Mouse (Mus musculus) limb, embryonic 12.5 days (tissue): ENCODE measurements around the gene Mlh1. TPM values are rescaled to one million over a fixed set of nuclear protein-coding genes. Genes with fewer than 3 reads are reported as not detected.

ENCODE experiments used
- ATAC-seq: fragments of 200-750 bp; cut with Nextera tagmentation; 2 replicates; pipeline ENCODE4 v1.8.0; 2017; ENCODE audit warnings: low read depth, moderate TSS enrichment; ENCODE audit not compliant: insufficient number of reproducible peaks, insufficient read depth, low FRiP score, low TSS enrichment
- H3K27ac ChIP-seq: fragments of 300-500 bp; sonication (generic); 2 replicates; pipeline ENCODE4 v1.5.1; 2016; ENCODE audit warnings: mild to moderate bottlenecking, moderate library complexity
- H3K27me3 ChIP-seq: fragments of 300-500 bp; sonication (generic); 2 replicates; pipeline ENCODE4 v1.6.1; 2016; ENCODE audit warnings: mild to moderate bottlenecking, moderate library complexity
- H3K36me3 ChIP-seq: fragments of 300-500 bp; sonication (generic); 2 replicates; pipeline ENCODE4 v1.6.1; 2016; ENCODE audit warnings: mild to moderate bottlenecking, moderate library complexity
- H3K4me1 ChIP-seq: fragments of 300-500 bp; sonication (generic); replicated peaks from 2 replicates; pipeline ENCODE4 v1.6.1; 2016
- H3K4me2 ChIP-seq: fragments of 300-500 bp; sonication (generic); 2 replicates; pipeline ENCODE4 v1.6.1; 2016; ENCODE audit warnings: mild to moderate bottlenecking, moderate library complexity
- H3K4me3 ChIP-seq: fragments of 300-500 bp; sonication (generic); replicated peaks from 2 replicates; pipeline ENCODE4 v1.5.1; 2016; ENCODE audit warnings: mild to moderate bottlenecking
- H3K9ac ChIP-seq: fragments of 300-500 bp; sonication (generic); replicated peaks from 2 replicates; pipeline ENCODE4 v1.6.1; 2016; ENCODE audit warnings: mild to moderate bottlenecking, moderate library complexity
- H3K9me3 ChIP-seq: fragments of 300-500 bp; sonication (generic); 2 replicates; pipeline ENCODE4 v1.6.1; 2016; ENCODE audit warnings: mild to moderate bottlenecking, moderate library complexity
- WGBS: fragments of 180-500 bp; shearing (Covaris S2); methylation state at CpG from one replicate; pipeline ENCODE4 v1.1.7; 2016; 5-methylcytosine and 5-hydroxymethylcytosine counted together
- polyA plus RNA-seq: library from polyadenylated mRNA; unstranded; fragments of >200 nt; fragmentation: Nextera tagmentation; extraction: Ambion mirVana; gene quantifications from 2 replicates; pipeline ENCODE4 v1.2.1, GENCODE M21; 2016

The Mlh1 gene
- 45.1 and 45.2 TPM in 2 replicates for polyA plus RNA-seq

DNA sequence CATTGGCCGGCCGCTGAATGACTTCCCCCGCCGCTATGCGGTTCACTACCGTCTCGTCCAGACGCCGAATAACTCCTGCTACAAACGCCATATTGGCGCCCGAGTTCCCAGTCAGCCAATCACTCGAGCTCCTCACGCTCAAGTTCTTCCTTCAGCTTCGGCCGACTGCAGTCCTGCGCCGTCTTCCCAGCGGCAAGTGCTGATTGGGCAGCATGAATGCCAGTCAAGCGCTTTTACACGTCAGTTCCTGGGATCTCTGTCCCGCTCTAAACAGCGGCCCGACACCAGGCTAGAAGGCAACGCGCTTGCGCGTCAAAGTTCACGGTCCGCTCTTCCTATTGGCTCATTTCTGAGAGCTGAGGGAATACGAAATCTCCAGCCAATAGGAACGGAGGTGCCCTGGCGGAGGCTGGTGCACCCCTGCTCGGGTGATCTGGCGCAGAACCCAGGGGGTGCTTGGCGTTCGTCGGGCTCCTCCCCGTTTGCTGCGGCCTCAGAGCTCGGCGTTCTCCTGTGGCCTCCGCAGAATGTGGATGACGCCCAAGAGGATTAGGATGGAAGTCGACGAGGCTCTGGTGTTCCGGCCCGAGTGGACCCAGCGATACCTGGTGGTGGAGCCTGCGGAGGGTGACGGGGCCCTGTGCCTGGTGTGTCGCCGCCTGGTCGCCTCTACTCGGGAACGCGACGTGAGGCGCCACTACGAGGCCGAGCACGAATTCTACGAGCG lies at the start of gene Mlh1, which contains the start of gene Epm2aip1:
Gene Mlh1, minus strand, starts transcription at position 358 of the 727 bp plus-strand sequence.
Gene Epm2aip1, plus strand, starts transcription at position 496 of the 727 bp plus-strand sequence.
- peak within 1 kb of the TSS; percentile 94 for H3K27ac ChIP-seq
- ATAC-seq = peak; percentile 100
- WGBS = under 1% methylated on average over 64 of the region's 64 CpGs
- peaks cover 29% of the 10 kb centered on the region for H3K36me3 ChIP-seq
- peak within 1 kb of the TSS; percentile 87 for H3K4me2 ChIP-seq
- H3K9ac ChIP-seq = peak within 1 kb of the TSS; percentile 89
- no peaks in the 10 kb centered on the region for H3K9me3 ChIP-seq
- peaks cover 41% of the 10 kb centered on the region for H3K4me1 ChIP-seq
- no peaks in the 10 kb centered on the region for H3K27me3 ChIP-seq
- peak within 1 kb of the TSS; percentile 87 for H3K4me3 ChIP-seq

DNA sequence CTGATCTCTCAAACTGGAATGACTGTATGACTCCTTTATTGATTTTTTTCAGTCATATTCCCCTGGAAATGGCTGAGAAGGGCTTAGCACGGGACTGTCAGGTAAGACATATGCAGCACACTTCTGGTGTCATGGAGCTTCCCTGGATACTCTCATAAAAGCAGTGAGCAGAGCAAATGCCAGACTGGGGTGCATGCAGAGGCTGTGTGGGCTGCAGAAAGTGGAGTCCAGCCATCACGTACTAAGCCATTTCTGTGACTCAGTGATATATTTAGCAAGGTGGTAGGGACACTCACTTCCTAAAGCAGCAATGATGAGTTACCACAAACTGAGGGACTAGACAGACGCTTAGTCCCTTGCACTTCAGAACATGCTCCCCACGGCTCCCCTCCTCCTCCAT lies 49.3 kb upstream of the Mlh1 start:
- Histone ChIP-seq H3K4me1 (no peaks in the 10 kb centered on the region), H3K9me3 (no peaks in the 10 kb centered on the region), H3K9ac (no peak overlapping the region), H3K27me3 (peaks cover 3% of the 10 kb centered on the region; the same call in 1 of the 2 replicates), H3K27ac (no peak overlapping the region), H3K4me3 (no peak overlapping the region), H3K4me2 (no peak overlapping the region), H3K36me3 (no peaks in the 10 kb centered on the region)
- no peak for ATAC-seq
- WGBS = 87% methylated on average over 4 of the region's 4 CpGs

DNA sequence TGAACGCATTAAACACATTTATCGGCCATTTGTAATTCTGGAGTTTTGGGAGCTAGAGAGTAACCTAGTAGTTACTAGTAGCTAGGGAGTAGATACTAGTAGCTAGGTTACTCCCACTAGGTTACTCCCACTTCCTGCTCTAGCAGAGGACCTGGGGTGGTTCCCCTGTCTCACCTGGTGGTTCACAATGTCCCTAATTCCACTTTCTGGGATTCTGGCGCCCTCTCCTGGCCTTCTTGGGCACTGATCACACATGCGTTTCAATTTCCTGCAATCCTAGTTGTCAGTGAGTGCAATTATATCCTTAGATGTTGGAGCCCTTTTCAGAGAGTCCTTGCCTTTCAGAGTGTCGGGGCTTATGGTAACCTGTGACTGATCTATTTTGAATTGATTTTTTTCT lies 42.6 kb upstream of the Mlh1 start:
- Histone ChIP-seq H3K4me1 (peaks cover 19% of the 10 kb centered on the region), H3K27ac (no peak overlapping the region), H3K36me3 (no peaks in the 10 kb centered on the region), H3K4me3 (no peak overlapping the region), H3K27me3 (peaks cover 60% of the 10 kb centered on the region), H3K4me2 (no peak overlapping the region), H3K9ac (no peak overlapping the region), H3K9me3 (peaks cover 14% of the 10 kb centered on the region)
- ATAC-seq = no peak
- WGBS = 36% methylated on average over 5 of the region's 5 CpGs

DNA sequence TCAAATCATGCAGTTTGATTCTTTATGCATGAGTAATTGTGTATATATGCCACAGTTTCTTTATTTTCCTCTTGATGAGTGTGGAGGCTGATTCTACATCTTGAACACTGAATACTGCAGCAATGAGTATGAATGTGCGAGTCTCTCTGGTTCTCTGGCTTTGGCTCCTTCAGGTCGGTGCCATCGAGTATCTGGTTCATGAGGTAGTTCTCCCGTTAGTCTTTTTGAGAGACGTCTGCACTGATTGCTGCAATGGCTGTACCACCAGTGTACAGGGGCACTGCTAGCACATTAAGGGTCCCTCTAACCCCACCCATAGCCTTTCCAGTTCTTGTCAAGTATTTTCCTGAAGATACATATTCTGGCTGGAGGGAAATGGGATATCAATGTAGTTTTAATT lies 42.2 kb upstream of the Mlh1 start:
- Histone ChIP-seq H3K4me2 (no peak overlapping the region), H3K9ac (no peak overlapping the region), H3K4me3 (no peak overlapping the region), H3K9me3 (peaks cover 14% of the 10 kb centered on the region), H3K4me1 (peaks cover 19% of the 10 kb centered on the region), H3K27me3 (peaks cover 64% of the 10 kb centered on the region), H3K27ac (no peak overlapping the region), H3K36me3 (no peaks in the 10 kb centered on the region)
- WGBS = 29% methylated on average over 5 of the region's 5 CpGs
- no peak for ATAC-seq

DNA sequence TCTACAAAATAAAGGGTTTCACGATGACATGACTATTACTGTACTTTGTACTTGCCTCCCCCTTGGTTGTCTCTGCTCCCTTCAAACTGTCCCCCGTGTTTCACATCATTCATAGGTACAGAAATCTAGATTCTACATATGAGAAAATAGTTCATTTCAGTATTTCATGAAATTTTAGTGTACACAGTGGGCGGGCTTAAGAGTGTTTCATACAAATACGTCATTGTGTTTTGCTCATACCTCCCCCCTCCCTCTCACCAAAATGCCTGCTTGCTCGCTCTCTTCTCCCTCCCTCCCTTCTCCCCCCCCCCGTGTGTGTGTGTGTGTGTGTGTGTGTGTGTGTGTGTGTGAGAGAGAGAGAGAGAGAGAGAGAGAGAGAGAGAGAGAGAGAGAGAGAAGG lies 41.7 kb upstream of the Mlh1 start:
- WGBS = 21% methylated on average over 5 of the region's 6 CpGs
- no peak overlapping the region; the same call in 1 of the 2 replicates for H3K4me2 ChIP-seq
- ATAC-seq = no peak
- peaks cover 19% of the 10 kb centered on the region for H3K4me1 ChIP-seq
- no peaks in the 10 kb centered on the region for H3K36me3 ChIP-seq
- H3K9me3 ChIP-seq = peaks cover 14% of the 10 kb centered on the region
- no peak overlapping the region for H3K27ac ChIP-seq
- H3K4me3 ChIP-seq = no peak overlapping the region
- no peak overlapping the region for H3K9ac ChIP-seq
- peaks cover 64% of the 10 kb centered on the region for H3K27me3 ChIP-seq

DNA sequence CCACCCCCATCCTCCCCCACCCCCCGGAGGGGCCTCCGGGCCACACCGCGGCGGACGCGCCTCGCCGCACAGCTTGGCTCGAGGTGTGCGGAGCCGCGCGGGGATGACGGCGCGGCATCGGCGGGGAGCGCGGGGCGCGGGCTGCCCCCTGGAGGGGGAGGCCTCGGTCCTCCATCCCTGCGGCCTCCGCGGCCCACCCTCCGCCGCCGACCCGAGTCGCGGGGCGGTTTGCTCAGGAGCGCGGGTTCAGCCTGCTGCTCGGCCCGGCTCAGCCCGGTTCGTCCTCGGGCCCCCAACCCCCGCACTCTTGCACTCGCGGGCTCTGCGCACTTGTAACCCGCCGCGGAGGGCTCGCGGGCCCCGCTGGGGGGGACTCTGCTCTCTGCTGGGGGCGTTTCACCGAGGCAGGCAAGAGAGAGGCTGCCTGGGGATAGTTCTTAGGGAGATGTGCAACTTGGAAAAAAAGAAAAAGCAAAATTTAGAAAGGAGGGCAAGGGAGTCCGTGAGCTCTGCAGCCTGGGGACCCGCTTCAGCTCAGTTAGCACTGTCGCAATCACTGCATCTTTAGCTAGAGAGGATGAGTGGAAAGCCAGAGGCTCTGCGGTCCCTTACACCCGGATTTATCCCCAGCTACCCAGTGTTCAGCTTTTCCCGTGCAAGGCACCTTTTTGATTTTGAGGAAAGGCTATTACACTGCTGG lies 41.0 kb upstream of the Mlh1 start:
- no peak overlapping the region for H3K27ac ChIP-seq

DNA sequence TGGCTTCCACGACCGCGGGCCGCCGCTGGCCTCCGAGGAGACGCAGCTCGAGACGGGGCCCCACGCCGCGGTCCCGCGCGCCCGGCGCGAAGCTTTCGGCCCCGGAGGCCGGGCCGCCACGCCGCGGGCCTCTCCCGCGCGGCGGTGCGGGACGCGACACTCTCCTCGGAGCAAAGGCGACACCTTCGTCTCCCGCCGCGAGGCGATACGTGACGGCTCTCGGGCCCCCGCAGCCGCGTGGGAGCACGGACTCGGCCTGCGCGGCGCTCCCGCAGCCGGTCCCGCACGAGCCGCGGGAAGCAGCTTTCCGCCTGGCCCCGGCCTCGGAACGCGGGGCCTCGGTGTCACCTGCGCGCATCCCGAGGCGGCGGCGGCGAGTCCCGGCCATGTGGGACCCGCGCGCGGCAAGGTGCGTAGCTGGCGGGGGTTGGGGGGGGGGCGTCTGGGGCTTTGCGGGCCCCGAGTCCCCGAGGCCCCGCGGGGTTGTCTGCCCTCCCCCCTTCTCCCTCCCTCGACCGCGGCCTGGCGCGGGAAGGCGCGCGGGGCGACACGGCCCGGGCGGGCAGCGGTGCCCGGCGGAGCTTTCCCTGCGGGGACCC lies 40.4 kb upstream of the Mlh1 start:
- no peak for ATAC-seq
- H3K27ac ChIP-seq = no peak overlapping the region
- H3K9ac ChIP-seq = peak overlapping the region; percentile 57
- peaks cover 61% of the 10 kb centered on the region for H3K27me3 ChIP-seq
- H3K4me3 ChIP-seq = peak overlapping the region; percentile 55
- peaks cover 19% of the 10 kb centered on the region for H3K4me1 ChIP-seq
- 1% methylated on average over 80 of the region's 98 CpGs for WGBS
- H3K36me3 ChIP-seq = no peaks in the 10 kb centered on the region
- H3K4me2 ChIP-seq = peak overlapping the region; percentile 89
- H3K9me3 ChIP-seq = peaks cover 14% of the 10 kb centered on the region

More for the DNA sequence above, 41.0 kb upstream of the Mlh1 start:
- Histone ChIP-seq H3K4me2 (peak overlapping the region; percentile 89), H3K4me3 (peak overlapping the region; percentile 55), H3K4me1 (peaks cover 19% of the 10 kb centered on the region), H3K36me3 (no peaks in the 10 kb centered on the region), H3K9me3 (peaks cover 14% of the 10 kb centered on the region), H3K27me3 (peaks cover 64% of the 10 kb centered on the region), H3K9ac (peak overlapping the region; percentile 57)
- ATAC-seq = no peak
- under 1% methylated on average over 56 of the region's 59 CpGs for WGBS

DNA sequence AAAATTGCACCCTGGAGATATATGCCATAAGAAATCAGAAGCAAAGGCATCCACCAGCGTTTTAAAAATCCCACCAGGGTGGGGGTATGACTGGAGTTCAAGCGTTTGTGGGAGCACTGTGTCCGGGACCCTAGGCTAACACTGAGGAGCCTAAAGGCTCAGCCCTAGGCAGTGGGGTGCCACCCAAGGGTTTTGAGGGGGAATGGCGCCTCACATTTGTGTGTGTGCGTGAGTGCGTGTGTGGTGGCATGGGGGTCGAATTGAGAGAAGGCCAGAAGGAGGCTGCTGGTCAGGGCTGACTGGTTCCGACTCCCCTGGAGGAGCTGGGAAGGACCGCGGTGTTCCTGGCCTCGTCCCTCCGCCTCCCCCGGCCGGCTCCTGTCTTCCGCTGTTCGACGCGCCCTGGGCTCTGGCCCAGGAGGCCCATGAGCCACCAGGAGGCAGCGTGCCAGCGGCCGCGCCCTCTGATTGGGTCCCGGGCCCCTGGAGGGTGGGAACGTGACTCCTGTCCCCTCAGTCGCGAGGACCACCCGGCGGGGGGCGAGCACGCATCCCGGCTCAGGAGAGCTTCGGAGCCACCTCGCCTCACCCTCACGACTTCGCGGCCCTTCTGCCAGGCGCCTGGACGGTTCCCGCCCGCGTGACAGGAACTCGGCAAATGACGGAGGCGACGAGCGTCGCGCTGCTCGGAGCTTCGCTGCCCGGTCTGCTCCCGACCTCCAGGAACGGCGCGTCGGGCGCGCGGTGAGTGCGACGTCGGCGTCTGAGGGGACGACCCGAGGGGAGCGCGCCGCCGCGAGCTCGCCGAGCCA lies 39.6 kb upstream of the Mlh1 start, which contains the start of gene Trank1:
Gene Trank1, plus strand, starts transcription at position 709 of the 812 bp plus-strand sequence.
- no peak within 1 kb of the TSS for H3K27ac ChIP-seq
- H3K27me3 ChIP-seq = peaks cover 61% of the 10 kb centered on the region
- ATAC-seq = 0 out of 2 replicates have a peak, but pooled peaks have one; percentile 31
- H3K9ac ChIP-seq = peak within 1 kb of the TSS; percentile 57
- H3K36me3 ChIP-seq = no peaks in the 10 kb centered on the region
- H3K4me3 ChIP-seq = peak within 1 kb of the TSS; percentile 55
- H3K9me3 ChIP-seq = peaks cover 14% of the 10 kb centered on the region
- peak within 1 kb of the TSS; percentile 89 for H3K4me2 ChIP-seq
- peaks cover 19% of the 10 kb centered on the region for H3K4me1 ChIP-seq
- 9% methylated on average over 67 of the region's 72 CpGs for WGBS

DNA sequence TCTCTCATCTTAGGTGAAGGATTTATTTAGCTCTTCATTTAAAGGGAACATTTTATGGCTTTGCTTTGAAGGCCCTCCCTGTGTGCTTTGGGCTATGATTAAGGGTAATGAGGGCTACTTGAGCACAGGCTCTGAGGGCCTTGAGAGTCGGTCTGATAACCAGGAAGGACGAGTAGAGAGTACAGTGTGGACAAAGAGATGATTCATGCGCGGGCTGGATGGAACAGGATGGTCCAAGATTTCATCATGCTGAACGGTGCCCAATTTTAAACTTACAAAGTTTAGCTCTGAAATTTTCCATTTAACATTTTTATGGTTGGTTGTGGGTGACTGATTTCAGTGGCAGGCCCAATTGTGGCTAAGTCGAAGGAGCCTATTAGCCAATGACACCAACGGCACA lies 34.6 kb upstream of the Mlh1 start:
- H3K27me3 ChIP-seq = peaks cover 23% of the 10 kb centered on the region
- no peak overlapping the region for H3K9ac ChIP-seq
- WGBS = 67% methylated on average over 7 of the region's 7 CpGs
- ATAC-seq = no peak
- H3K9me3 ChIP-seq = peaks cover 9% of the 10 kb centered on the region
- peaks cover under 1% of the 10 kb centered on the region for H3K4me1 ChIP-seq
- H3K4me2 ChIP-seq = no peak overlapping the region
- H3K27ac ChIP-seq = no peak overlapping the region
- no peaks in the 10 kb centered on the region for H3K36me3 ChIP-seq
- no peak overlapping the region for H3K4me3 ChIP-seq

DNA sequence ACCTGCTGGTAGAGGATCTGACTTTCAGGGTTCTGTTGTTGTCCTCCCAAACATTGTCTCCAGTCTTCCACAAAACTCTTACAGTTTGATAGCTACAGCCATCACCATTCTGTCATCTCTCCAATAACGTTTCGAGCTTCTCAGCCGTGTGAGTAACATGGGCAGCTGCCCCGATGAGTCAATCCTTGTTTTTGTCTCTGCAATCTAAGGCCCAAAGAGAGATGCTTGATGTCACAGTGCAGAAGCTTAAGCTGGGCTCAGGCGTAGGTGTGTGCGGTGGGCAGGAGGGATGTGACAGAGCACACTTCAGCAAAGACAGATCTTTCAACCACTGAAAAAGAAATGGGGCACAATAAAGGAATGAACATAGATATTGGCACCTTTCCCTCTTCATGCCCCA lies 32.4 kb upstream of the Mlh1 start:
- H3K27me3 ChIP-seq = peaks cover 2% of the 10 kb centered on the region
- no peaks in the 10 kb centered on the region for H3K36me3 ChIP-seq
- no peak overlapping the region for H3K4me3 ChIP-seq
- no peak overlapping the region for H3K9ac ChIP-seq
- WGBS = 89% methylated on average over 6 of the region's 6 CpGs
- no peak overlapping the region for H3K4me2 ChIP-seq
- no peak for ATAC-seq
- no peak overlapping the region for H3K27ac ChIP-seq
- no peaks in the 10 kb centered on the region for H3K9me3 ChIP-seq
- no peaks in the 10 kb centered on the region for H3K4me1 ChIP-seq
